Comparison of ENCODE assay signal across 11 mouse cellular contexts in genomic region chr11:117130888-117131287, GRCm38 (mm10). TPM values are rescaled to one million over a fixed set of nuclear protein-coding genes. Genes with fewer than 3 reads are reported as not detected.
DNase-seq lines count a peak whose midpoint lies in the region; ATAC-seq and TF ChIP-seq lines count a peak whose summit lies in the region.
"Had no signal": no experiment of that assay in that cellular context is flagged by ENCODE, and none has a peak within 500 bp of the region (broad histone marks: within the 10 kb centered on the region; RNA-seq: fewer than 3 reads in every experiment).

No protein-coding gene starts in this region.

- H3K27ac ChIP-seq in layer of hippocampus, adult 2 months = peak overlapping the region; percentile 99
- peak overlapping the region; percentile 29 for H3K27ac ChIP-seq in embryonic facial prominence, embryonic 11.5 days (replicated peaks; ENCODE audit: low read depth, low read length)
- H3K27ac ChIP-seq in hindbrain, postnatal 0 days = peak overlapping the region; percentile 32; the same call in 1 of the 2 replicates
- H3K27ac ChIP-seq: liver, embryonic 15.5 days had no signal

- no peaks in the 10 kb centered on the region for H3K27me3 ChIP-seq in embryonic facial prominence, embryonic 11.5 days (ENCODE audit: control insufficient read depth, insufficient read depth, low read length)
- H3K27me3 ChIP-seq in hindbrain, postnatal 0 days (ENCODE audit: insufficient read depth, low read length) = no peaks in the 10 kb centered on the region
- H3K27me3 ChIP-seq: liver, embryonic 15.5 days had no signal

- H3K4me3 ChIP-seq in layer of hippocampus, adult 2 months = no peak overlapping the region
- no peak overlapping the region for H3K4me3 ChIP-seq in embryonic facial prominence, embryonic 11.5 days (ENCODE audit: low read depth, low read length)
- H3K4me3 ChIP-seq in hindbrain, postnatal 0 days (ENCODE audit: low read length) = no peak overlapping the region
- H3K4me3 ChIP-seq: liver, embryonic 15.5 days; myocyte had no signal

- H3K36me3 ChIP-seq in embryonic facial prominence, embryonic 11.5 days (replicated peaks; ENCODE audit: control insufficient read depth, insufficient read depth, low read depth, low read length) = no peaks in the 10 kb centered on the region
- no peaks in the 10 kb centered on the region for H3K36me3 ChIP-seq in hindbrain, postnatal 0 days (ENCODE audit: insufficient read depth, low read length)

- 49% methylated on average over 5 of the region's 5 CpGs for WGBS in embryonic facial prominence, embryonic 11.5 days
- WGBS in hindbrain, postnatal 0 days = 32% methylated on average over 5 of the region's 5 CpGs

- H3K4me1 ChIP-seq in embryonic facial prominence, embryonic 11.5 days (ENCODE audit: control insufficient read depth, insufficient read depth, low read length) = peaks cover 7% of the 10 kb centered on the region
- H3K4me1 ChIP-seq in hindbrain, postnatal 0 days (ENCODE audit: insufficient read depth, low read length) = peaks cover 27% of the 10 kb centered on the region

- H3K4me2 ChIP-seq in embryonic facial prominence, embryonic 11.5 days (ENCODE audit: low read depth, low read length) = no peak overlapping the region
- H3K4me2 ChIP-seq in hindbrain, postnatal 0 days (ENCODE audit: low read depth, low read length) = no peak overlapping the region
- H3K4me2 ChIP-seq: liver, embryonic 15.5 days had no signal

- DNase-seq in cerebellum, adult 11-12 months = peak; percentile 56
- DNase-seq in cerebellum, adult 8-10 months = no peak
- DNase-seq in layer of hippocampus, adult 2 months (ENCODE audit: low spot score in 2 of 2) = no peak
- DNase-seq in layer of hippocampus, adult 18-20 months (ENCODE audit: low spot score in 2 of 2) = no peak
- DNase-seq in embryonic facial prominence, embryonic 11.5 days (ENCODE audit: low spot score) = no peak
- DNase-seq in hindbrain, postnatal 0 days (ENCODE audit: low spot score) = peak; percentile 41
- no peak for DNase-seq in layer of hippocampus, adult 9-11 months
- DNase-seq in thymus, postnatal 4 days = no peak
- DNase-seq: kidney, postnatal 36 days had no signal

- H3K9ac ChIP-seq in embryonic facial prominence, embryonic 11.5 days (replicated peaks; ENCODE audit: low read length) = no peak overlapping the region
- H3K9ac ChIP-seq in hindbrain, postnatal 0 days (replicated peaks; ENCODE audit: low read length) = no peak overlapping the region
- H3K9ac ChIP-seq: liver, embryonic 15.5 days had no signal

- no peak for ATAC-seq in embryonic facial prominence, embryonic 11.5 days (replicated peaks; ENCODE audit: insufficient number of reproducible peaks, low FRiP score, low TSS enrichment, low read depth)
- ATAC-seq in hindbrain, postnatal 0 days = no peak

- no peaks in the 10 kb centered on the region for H3K9me3 ChIP-seq in embryonic facial prominence, embryonic 11.5 days (replicated peaks; ENCODE audit: control insufficient read depth, low read length)
- no peaks in the 10 kb centered on the region for H3K9me3 ChIP-seq in hindbrain, postnatal 0 days (ENCODE audit: low read length)
- H3K9me3 ChIP-seq: liver, embryonic 15.5 days had no signal

- TF ChIP-seq CTCF in layer of hippocampus, adult 2 months (conservative IDR thresholded peaks at IDR 0.05) = no peak
- no peak for TF ChIP-seq CTCF in hindbrain, postnatal 0 days (IDR thresholded peaks at IDR 0.05; ENCODE audit: low read depth)

RNA-seq across cellular contexts. Expression of gene Sec14l1, which starts 15.9 kb away (rescaled TPM):
- total RNA-seq in layer of hippocampus, adult 2 months (2021) = 100 to 1,000 TPM; 226 to 239 TPM
- total RNA-seq in layer of hippocampus, adult 18-20 months (2021) = 100 to 1,000 TPM; 235 to 245 TPM
- 25.4 and 28.3 TPM in 2 replicates for polyA plus RNA-seq in embryonic facial prominence, embryonic 11.5 days (2014; fragmentation: Nextera tagmentation; extraction: Ambion mirVana)
- 69.1 and 74.1 TPM in 2 replicates for total RNA-seq in hindbrain, postnatal 0 days (2014; rRNA removed)
- 47.0 and 47.3 TPM in 2 replicates for polyA plus RNA-seq in hindbrain, postnatal 0 days (2015; fragmentation: Nextera tagmentation; extraction: Ambion mirVana)

Comparison
In these comparisons a context has a peak if more than half of its experiments do, and no peak if none do; other contexts are left out.
1. DNase-seq: peak in cerebellum, adult 11-12 months (single experiment) and hindbrain, postnatal 0 days (single experiment); none in cerebellum, adult 8-10 months (single experiment), layer of hippocampus, adult 2 months (0 of 2), layer of hippocampus, adult 18-20 months (0 of 2), embryonic facial prominence, embryonic 11.5 days (single experiment), layer of hippocampus, adult 9-11 months (single experiment) and thymus, postnatal 4 days (single experiment).
2. H3K27ac ChIP-seq: peak in every context shown above with its lines; median percentile 99 in layer of hippocampus, adult 2 months; 32 in hindbrain, postnatal 0 days; 29 in embryonic facial prominence, embryonic 11.5 days.